Mouse (Mus musculus) lung, embryonic 16.5 days (tissue): ENCODE results near the gene Nat8f2. TPM values are rescaled to one million over a fixed set of nuclear protein-coding genes. Genes with fewer than 3 reads are reported as not detected.

Experiments used
- polyA plus RNA-seq: library from polyadenylated mRNA; unstranded; fragments of >200 nt; fragmentation: Nextera tagmentation; extraction: Ambion mirVana; gene quantifications from 2 replicates; pipeline ENCODE4 v1.2.1, GENCODE M21; 2015

Gene Nat8f2
- polyA plus RNA-seq, 1 experiment from 2014 or later, result not detected

Other genes starting within 250 kb of the Nat8f2 start
- gene Nat8f7, start 156.0 kb downstream of the Nat8f2 start, polyA plus RNA-seq, result not detected in 2 replicates
- not detected in 2 replicates for gene Nat8f3, start 103.4 kb downstream of the Nat8f2 start, polyA plus RNA-seq
- not detected in 2 replicates for gene Nat8f6, start 48.2 kb downstream of the Nat8f2 start, polyA plus RNA-seq
- gene Nat8f5, start 48.2 kb downstream of the Nat8f2 start, polyA plus RNA-seq, result not detected in 2 replicates
- gene Nat8, start 37.1 kb downstream of the Nat8f2 start, polyA plus RNA-seq, result not detected in 2 replicates
- gene Nat8f4, start 35.7 kb upstream of the Nat8f2 start, polyA plus RNA-seq, result 5.3 and 6.2 TPM in 2 replicates
- gene Tprkb, start 42.7 kb upstream of the Nat8f2 start, polyA plus RNA-seq, result 27.2 and 33.8 TPM in 2 replicates
- gene Nat8f1, start 46.5 kb upstream of the Nat8f2 start, polyA plus RNA-seq, result 4.8 and 6.4 TPM in 2 replicates
- gene Dusp11, start 92.5 kb upstream of the Nat8f2 start, polyA plus RNA-seq, result 45.1 and 48.7 TPM in 2 replicates
- not detected in 2 replicates for gene Figla, start 147.0 kb upstream of the Nat8f2 start, polyA plus RNA-seq
- gene Add2, start 159.5 kb upstream of the Nat8f2 start, polyA plus RNA-seq, result 3.3 and 3.4 TPM in 2 replicates